Mouse (Mus musculus) hindbrain, embryonic 12.5 days (tissue): Measurements from ENCODE around the gene Rhob. TPM values are rescaled to one million over a fixed set of nuclear protein-coding genes. Genes with fewer than 3 reads are reported as not detected.
A peak's percentile ranks its signal among the peaks of the same experiment; 100 is the strongest.
"Not testable (repeated sequence)": the region's sequence is repeated elsewhere in the genome, so short reads cannot be mapped to it uniquely, and the experiment has no call there.

Experiments
- ATAC-seq: fragments of 200-750 bp; cut with Nextera tagmentation; 2 replicates; pipeline ENCODE4 v1.8.0; 2017; ENCODE audit warnings: moderate TSS enrichment; ENCODE audit not compliant: low FRiP score
- H3K27ac ChIP-seq: fragments of 300-500 bp; sonication (generic); 2 replicates; pipeline ENCODE4 v1.5.1; 2016; ENCODE audit warnings: mild to moderate bottlenecking
- H3K27me3 ChIP-seq: fragments of 300-500 bp; sonication (generic); 2 replicates; pipeline ENCODE4 v1.6.1; 2016; ENCODE audit warnings: mild to moderate bottlenecking
- H3K36me3 ChIP-seq: fragments of 300-500 bp; sonication (generic); 2 replicates; pipeline ENCODE4 v1.6.1; 2016; ENCODE audit warnings: mild to moderate bottlenecking
- H3K4me1 ChIP-seq: fragments of 300-500 bp; sonication (generic); 2 replicates; pipeline ENCODE4 v1.6.1; 2016
- H3K4me2 ChIP-seq: fragments of 300-500 bp; sonication (generic); replicated peaks from 2 replicates; pipeline ENCODE4 v1.6.1; 2016; ENCODE audit warnings: mild to moderate bottlenecking
- H3K4me3 ChIP-seq: fragments of 300-500 bp; sonication (generic); 2 replicates; pipeline ENCODE4 v1.5.1; 2016; ENCODE audit warnings: mild to moderate bottlenecking
- H3K9ac ChIP-seq: fragments of 300-500 bp; sonication (generic); 2 replicates; pipeline ENCODE4 v1.6.1; 2016; ENCODE audit warnings: mild to moderate bottlenecking, moderate library complexity
- H3K9me3 ChIP-seq: fragments of 300-500 bp; sonication (generic); replicated peaks from 2 replicates; pipeline ENCODE4 v1.6.1; 2016; ENCODE audit warnings: mild to moderate bottlenecking
- WGBS: fragments of 180-500 bp; shearing (Covaris S2); methylation state at CpG from one replicate; pipeline ENCODE4 v1.1.7; 2016; 5-methylcytosine and 5-hydroxymethylcytosine counted together
- polyA plus RNA-seq: library from polyadenylated mRNA; unstranded; fragments of >200 nt; fragmentation: Nextera tagmentation; extraction: Ambion mirVana; gene quantifications from 2 replicates; pipeline ENCODE4 v1.2.1, GENCODE M21; 2016

The Rhob gene
- polyA plus RNA-seq, 1 experiment from 2014 or later = 75.4 TPM

DNA sequence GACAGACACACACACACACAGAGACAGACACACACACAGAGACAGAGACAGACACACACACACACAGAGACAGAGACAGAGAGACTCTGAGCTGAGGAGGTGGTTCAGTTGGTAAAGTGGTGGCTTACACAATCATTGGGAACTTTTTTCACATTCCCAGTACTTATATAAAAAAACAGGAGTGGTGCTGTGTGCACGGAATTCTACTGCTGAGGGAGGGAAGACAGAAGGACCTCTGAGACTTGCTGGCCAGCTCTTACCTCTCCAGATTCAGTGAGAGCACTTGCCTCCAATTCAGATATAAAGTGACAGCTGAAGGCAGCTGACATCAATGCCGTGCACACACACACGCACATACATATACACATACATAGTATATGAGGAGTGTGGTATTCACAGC, 34.1 kb downstream of the Rhob start:
- Histone ChIP-seq H3K4me3 (no peak overlapping the region), H3K27me3 (peaks cover 4% of the 10 kb centered on the region; the same call in 1 of the 2 replicates), H3K4me2 (no peak overlapping the region), H3K9ac (no peak overlapping the region), H3K4me1 (peaks cover 9% of the 10 kb centered on the region; the same call in 1 of the 2 replicates), H3K27ac (no peak overlapping the region), H3K9me3 (no peaks in the 10 kb centered on the region), H3K36me3 (no peaks in the 10 kb centered on the region)
- no peak for ATAC-seq
- WGBS = 83% methylated on average over 3 of the region's 3 CpGs

DNA sequence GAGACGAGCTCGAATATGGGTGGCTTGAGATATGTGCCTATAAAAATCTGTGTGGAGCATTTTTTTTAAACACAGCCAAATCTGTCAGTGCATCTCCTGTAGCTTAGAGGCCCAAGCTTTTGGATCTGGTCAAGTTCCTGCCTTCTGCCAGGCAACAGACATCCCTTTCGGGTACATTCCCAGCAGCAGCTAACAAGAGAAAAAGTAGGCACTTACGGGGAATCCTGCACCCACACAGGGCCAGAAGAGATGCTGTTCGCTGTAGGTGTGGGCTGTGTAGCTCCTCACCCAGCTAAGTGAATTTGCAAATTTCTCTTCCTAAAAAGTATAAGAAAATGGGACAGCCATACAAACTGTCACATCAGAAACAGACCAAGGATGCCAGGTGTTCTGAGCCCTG, 34.8 kb downstream of the Rhob start:
- Histone ChIP-seq H3K4me3 (no peak overlapping the region), H3K36me3 (no peaks in the 10 kb centered on the region), H3K27me3 (peaks cover 4% of the 10 kb centered on the region; the same call in 1 of the 2 replicates), H3K4me2 (no peak overlapping the region), H3K9ac (no peak overlapping the region), H3K27ac (no peak overlapping the region), H3K4me1 (peaks cover 11% of the 10 kb centered on the region; the same call in 1 of the 2 replicates), H3K9me3 (no peaks in the 10 kb centered on the region)
- WGBS = 94% methylated on average over 5 of the region's 5 CpGs
- no peak for ATAC-seq

- Histone ChIP-seq H3K27ac (no peak overlapping the region), H3K9ac (no peak overlapping the region), H3K4me3 (no peak overlapping the region), H3K36me3 (no peaks in the 10 kb centered on the region), H3K27me3 (peaks cover 4% of the 10 kb centered on the region; the same call in 1 of the 2 replicates), H3K4me2 (no peak overlapping the region), H3K9me3 (no peaks in the 10 kb centered on the region), H3K4me1 (peaks cover 11% of the 10 kb centered on the region; the same call in 1 of the 2 replicates)
- 0 out of 2 replicates have a peak, but pooled peaks have one; percentile 39 for ATAC-seq
- 41% methylated on average over 3 of the region's 3 CpGs for WGBS
Observed at GRCm38 (mm10) chr12:8463599-8464160, 36.1 kb downstream of the Rhob start.

GRCm38 (mm10) chr12:8462533-8462932, 37.3 kb downstream of the Rhob start:
- H3K4me2 ChIP-seq = no peak overlapping the region
- H3K4me1 ChIP-seq = peaks cover 7% of the 10 kb centered on the region; the same call in 1 of the 2 replicates
- no peak for ATAC-seq
- no peaks in the 10 kb centered on the region for H3K36me3 ChIP-seq
- H3K27ac ChIP-seq = no peak overlapping the region
- H3K9me3 ChIP-seq = no peaks in the 10 kb centered on the region
- H3K9ac ChIP-seq = no peak overlapping the region
- 91% methylated on average over 5 of the region's 5 CpGs for WGBS
- no peak overlapping the region for H3K4me3 ChIP-seq
- peaks cover 4% of the 10 kb centered on the region; the same call in 1 of the 2 replicates for H3K27me3 ChIP-seq

GRCm38 (mm10) chr12:8461575-8461974, 38.2 kb downstream of the Rhob start:
- H3K4me1 ChIP-seq, H3K9me3 ChIP-seq, H3K4me3 ChIP-seq, H3K27ac ChIP-seq, ATAC-seq, H3K36me3 ChIP-seq, H3K27me3 ChIP-seq, H3K9ac ChIP-seq, H3K4me2 ChIP-seq: not testable (repeated sequence)
- 94% methylated on average over 8 of the region's 8 CpGs for WGBS

- ATAC-seq = no peak
- Histone ChIP-seq H3K27ac (no peak overlapping the region), H3K27me3 (0 out of 2 replicates have a peak, but pooled peaks cover 4% of the 10 kb centered on the region), H3K9me3 (no peaks in the 10 kb centered on the region), H3K4me2 (no peak overlapping the region), H3K4me3 (no peak overlapping the region), H3K9ac (no peak overlapping the region), H3K36me3 (no peaks in the 10 kb centered on the region), H3K4me1 (0 out of 2 replicates have a peak, but pooled peaks cover 2% of the 10 kb centered on the region)
- WGBS = 77% methylated on average over 8 of the region's 8 CpGs
Observed at GRCm38 (mm10) chr12:8458400-8458799, 41.4 kb downstream of the Rhob start.

GRCm38 (mm10) chr12:8457052-8457451, 42.8 kb downstream of the Rhob start:
- no peak overlapping the region for H3K27ac ChIP-seq

DNA sequence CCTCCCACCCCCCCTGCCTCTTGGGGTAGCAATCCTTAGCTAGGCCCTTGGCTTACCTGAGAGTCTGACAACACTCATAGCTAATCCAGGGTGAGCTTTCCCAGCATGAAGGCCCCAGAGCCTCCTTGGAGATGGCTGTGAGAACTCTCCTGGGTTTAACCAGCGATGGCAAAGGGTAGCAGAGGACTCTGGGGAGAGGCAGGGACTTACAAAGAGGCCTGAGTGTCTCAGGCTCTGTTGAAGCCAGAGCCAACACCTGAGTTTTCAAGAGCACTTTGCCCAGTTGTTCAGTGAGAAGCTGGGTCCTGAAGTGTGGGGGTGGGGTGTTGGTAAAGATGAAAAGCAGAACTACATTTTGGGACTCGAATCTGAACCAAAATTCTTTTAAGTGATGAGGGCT, 44.8 kb downstream of the Rhob start:
- Histone ChIP-seq H3K27me3 (0 out of 2 replicates have a peak, but pooled peaks cover 4% of the 10 kb centered on the region), H3K4me1 (peaks cover 8% of the 10 kb centered on the region), H3K36me3 (no peaks in the 10 kb centered on the region), H3K4me2 (no peak overlapping the region), H3K4me3 (no peak overlapping the region), H3K9ac (no peak overlapping the region), H3K9me3 (no peaks in the 10 kb centered on the region), H3K27ac (no peak overlapping the region)
- no peak for ATAC-seq
- 61% methylated on average over 2 of the region's 2 CpGs for WGBS

More at GRCm38 (mm10) chr12:8457052-8457451, 42.8 kb downstream of the Rhob start:
- no peak for ATAC-seq
- peaks cover 4% of the 10 kb centered on the region for H3K4me1 ChIP-seq
- 0 out of 2 replicates have a peak, but pooled peaks cover 4% of the 10 kb centered on the region for H3K27me3 ChIP-seq
- no peak overlapping the region for H3K4me2 ChIP-seq
- no peaks in the 10 kb centered on the region for H3K36me3 ChIP-seq
- H3K4me3 ChIP-seq = no peak overlapping the region
- H3K9me3 ChIP-seq = no peaks in the 10 kb centered on the region
- 59% methylated on average over 5 of the region's 5 CpGs for WGBS
- H3K9ac ChIP-seq = no peak overlapping the region

GRCm38 (mm10) chr12:8454487-8454886, 45.3 kb downstream of the Rhob start:
- H3K9ac ChIP-seq = no peak overlapping the region
- H3K4me2 ChIP-seq = no peak overlapping the region
- WGBS = 87% methylated on average over 3 of the region's 3 CpGs
- no peak for ATAC-seq
- 0 out of 2 replicates have a peak, but pooled peaks cover 4% of the 10 kb centered on the region for H3K27me3 ChIP-seq
- H3K9me3 ChIP-seq = no peaks in the 10 kb centered on the region
- H3K4me1 ChIP-seq = peaks cover 8% of the 10 kb centered on the region
- H3K27ac ChIP-seq = no peak overlapping the region
- H3K4me3 ChIP-seq = no peak overlapping the region
- H3K36me3 ChIP-seq = no peaks in the 10 kb centered on the region

DNA sequence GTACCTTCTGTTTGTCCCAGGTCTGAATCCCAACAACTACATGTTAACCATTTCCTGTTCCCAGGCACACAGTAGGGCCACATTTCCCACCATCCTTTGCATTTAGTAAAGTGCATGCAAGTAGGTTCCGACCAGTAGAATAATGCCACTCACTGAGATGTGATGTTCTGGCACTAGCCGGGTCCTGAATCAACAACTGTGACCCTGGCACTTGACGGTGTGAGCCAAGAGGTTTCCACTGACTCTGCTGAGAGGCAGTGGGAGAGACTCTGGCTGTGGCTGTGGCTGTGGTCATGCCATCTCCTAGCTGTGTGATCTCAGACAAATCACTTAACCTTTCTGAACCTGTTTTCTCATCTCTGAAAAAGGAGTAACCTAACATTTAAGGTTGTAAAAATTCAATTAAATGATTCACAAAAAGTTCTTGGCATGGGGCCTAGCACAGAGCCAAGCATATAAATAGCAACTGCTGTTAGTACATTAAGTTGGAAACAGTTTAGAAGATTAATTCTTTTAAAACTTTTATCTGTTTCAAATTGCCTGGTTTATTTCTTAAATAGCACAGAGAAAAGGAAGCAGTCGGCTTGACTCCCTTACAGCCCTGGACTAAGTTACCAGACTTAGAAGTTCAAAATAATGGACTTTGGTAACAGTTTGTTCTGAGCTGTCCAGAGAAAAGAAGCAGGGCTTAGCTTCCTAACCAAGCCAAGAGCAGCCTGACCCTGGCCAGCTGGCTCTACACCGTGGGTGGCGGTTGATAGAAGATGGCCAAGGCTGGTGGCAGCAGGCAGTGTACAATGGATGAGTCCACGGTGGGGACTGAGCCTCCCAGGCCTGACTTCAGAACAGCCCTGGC, 46.8 kb downstream of the Rhob start:
- 84% methylated on average over 7 of the region's 7 CpGs for WGBS

DNA sequence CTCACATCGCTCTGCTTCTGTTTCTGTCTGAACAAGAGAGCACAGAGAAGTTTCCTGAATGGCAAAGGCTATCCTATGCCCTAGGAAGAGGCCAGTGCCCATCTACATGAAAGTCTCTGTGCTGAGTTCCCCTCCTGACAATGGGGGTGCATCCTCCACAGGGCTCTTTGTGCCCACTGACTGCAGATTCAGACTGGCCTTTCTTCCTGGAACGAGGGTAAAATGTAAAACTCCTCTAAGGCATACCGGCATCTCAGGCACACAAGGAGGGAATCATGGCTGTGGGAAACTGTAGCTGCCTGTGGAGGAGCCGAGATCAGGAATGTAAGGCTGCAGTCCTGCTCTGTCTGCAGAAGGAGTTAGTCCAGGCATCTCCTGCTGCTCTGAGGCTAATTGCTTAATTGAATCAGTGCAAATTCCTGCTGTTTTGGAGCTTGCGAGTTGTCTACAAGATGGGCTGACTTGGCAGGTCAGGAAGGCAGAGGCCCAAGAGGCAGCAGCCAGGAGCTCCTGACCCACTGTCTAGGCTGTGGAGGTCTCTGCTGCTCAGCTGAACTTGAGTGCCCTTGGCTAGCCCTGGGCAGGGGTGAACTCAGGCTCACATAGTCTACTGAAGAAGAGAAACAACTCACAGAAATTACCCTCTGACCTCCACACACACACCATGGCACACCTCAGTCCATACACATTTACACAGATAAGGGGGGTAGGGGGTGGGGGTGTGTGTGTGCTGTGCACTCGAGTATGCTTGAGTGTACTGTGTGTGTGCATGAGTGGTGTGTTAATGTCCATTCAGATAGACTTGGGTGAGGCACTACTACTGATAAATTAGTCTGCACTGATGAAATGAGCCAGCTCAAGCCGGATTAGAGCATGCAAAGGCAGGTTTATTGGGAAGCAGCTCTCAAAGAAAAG, 48.0 kb downstream of the Rhob start:
- H3K27ac ChIP-seq = no peak overlapping the region
- no peak overlapping the region for H3K9ac ChIP-seq
- H3K4me3 ChIP-seq = no peak overlapping the region
- H3K36me3 ChIP-seq = no peaks in the 10 kb centered on the region
- 0 out of 2 replicates have a peak, but pooled peaks cover 4% of the 10 kb centered on the region for H3K27me3 ChIP-seq
- no peak overlapping the region for H3K4me2 ChIP-seq
- peak; percentile 24; the same call in 1 of the 2 replicates for ATAC-seq
- 37% methylated on average over 7 of the region's 7 CpGs for WGBS
- H3K9me3 ChIP-seq = no peaks in the 10 kb centered on the region
- peaks cover 8% of the 10 kb centered on the region for H3K4me1 ChIP-seq

More for the DNA sequence above, 46.8 kb downstream of the Rhob start:
- no peak overlapping the region for H3K4me2 ChIP-seq
- no peak overlapping the region for H3K27ac ChIP-seq
- no peak overlapping the region for H3K4me3 ChIP-seq
- H3K4me1 ChIP-seq = peaks cover 8% of the 10 kb centered on the region
- ATAC-seq = no peak
- H3K9ac ChIP-seq = no peak overlapping the region
- no peaks in the 10 kb centered on the region for H3K36me3 ChIP-seq
- no peaks in the 10 kb centered on the region for H3K9me3 ChIP-seq
- 0 out of 2 replicates have a peak, but pooled peaks cover 4% of the 10 kb centered on the region for H3K27me3 ChIP-seq
